Mouse (Mus musculus) stomach, postnatal 0 days (tissue): ENCODE results near the gene Map2k6. TPM values are rescaled to one million over a fixed set of nuclear protein-coding genes. Genes with fewer than 3 reads are reported as not detected.

Source experiments
- ATAC-seq: fragments of 200-750 bp; cut with Nextera tagmentation; 2 replicates; pipeline ENCODE4 v1.8.0; 2017; ENCODE audit not compliant: low FRiP score, low TSS enrichment
- DNase-seq: peaks from one replicate; pipeline ENCODE4 v3.0.0-alpha.2; 2016; ENCODE audit warnings: low spot score
- H3K27ac ChIP-seq: fragments of 300-500 bp; sonication (generic); replicated peaks from 2 replicates; pipeline ENCODE4 v1.5.1; 2014; ENCODE audit warnings: mild to moderate bottlenecking, control low read depth
- H3K27me3 ChIP-seq: fragments of 300-500 bp; sonication (generic); 2 replicates; pipeline ENCODE4 v1.6.1; 2014; ENCODE audit warnings: low read length; ENCODE audit not compliant: control insufficient read depth, insufficient read depth
- H3K36me3 ChIP-seq: fragments of 300-500 bp; sonication (generic); 2 replicates; pipeline ENCODE4 v1.6.1; 2014; ENCODE audit warnings: low read length, mixed read lengths; ENCODE audit not compliant: control insufficient read depth, insufficient read depth
- H3K4me1 ChIP-seq: fragments of 300-500 bp; sonication (generic); replicated peaks from 2 replicates; pipeline ENCODE4 v1.6.1; 2014; ENCODE audit warnings: antibody characterized with exemption; ENCODE audit not compliant: control insufficient read depth, insufficient read depth
- H3K4me2 ChIP-seq: fragments of 300-500 bp; sonication (generic); replicated peaks from 2 replicates; pipeline ENCODE4 v1.6.1; 2014; ENCODE audit warnings: low read depth, mild to moderate bottlenecking, control low read depth, moderate library complexity
- H3K4me3 ChIP-seq: fragments of 300-500 bp; sonication (generic); 2 replicates; pipeline ENCODE4 v1.5.1; 2014; ENCODE audit warnings: low read depth, low read length, control low read depth
- H3K9ac ChIP-seq: fragments of 300-500 bp; sonication (generic); 2 replicates; pipeline ENCODE4 v1.6.1; 2014; ENCODE audit warnings: mild to moderate bottlenecking, low read length, control low read depth, mixed read lengths
- H3K9me3 ChIP-seq: fragments of 300-500 bp; sonication (generic); 2 replicates; pipeline ENCODE4 v1.6.1; 2016; ENCODE audit warnings: low read length; ENCODE audit not compliant: control insufficient read depth
- CTCF ChIP-seq: IDR thresholded peaks from 2 replicates; pipeline ENCODE4 v1.5.1; 2016; ENCODE audit warnings: antibody characterized with exemption, low read depth, mild to moderate bottlenecking, moderate library complexity
- EP300 ChIP-seq: optimal IDR thresholded peaks from 2 replicates; pipeline ENCODE3; 2016; ENCODE audit warnings: antibody characterized with exemption
- WGBS: fragments of 180-500 bp; shearing (Covaris S2); extraction: QIAGEN DNeasy Blood & Tissue Kit; methylation state at CpG from one replicate; pipeline ENCODE4 v1.1.7; 2014; 5-methylcytosine and 5-hydroxymethylcytosine counted together
- polyA plus RNA-seq: library from polyadenylated mRNA; unstranded; fragments of >200 nt; fragmentation: Nextera tagmentation; extraction: Ambion mirVana; gene quantifications from 2 replicates; pipeline ENCODE4 v1.2.1, GENCODE M21; 2015

Gene Map2k6
- polyA plus RNA-seq, 1 experiment from 2014 or later, result 6.0 TPM

- Histone ChIP-seq H3K4me1 (peaks cover 10% of the 10 kb centered on the region), H3K9me3 (no peaks in the 10 kb centered on the region), H3K27me3 (no peaks in the 10 kb centered on the region), H3K4me3 (no peak overlapping the region), H3K4me2 (0 out of 2 replicates have a peak overlapping the region, but pooled peaks have one; percentile 5), H3K36me3 (no peaks in the 10 kb centered on the region; the same call in 1 of the 2 replicates), H3K9ac (no peak overlapping the region), H3K27ac (0 out of 2 replicates have a peak overlapping the region, but pooled peaks have one; percentile 2)
- 22% methylated on average over 15 of the region's 15 CpGs for WGBS
- ATAC-seq, result no peak
- peak; percentile 46 for DNase-seq
- TF ChIP-seq CTCF, result no peak
- TF ChIP-seq EP300, result no peak
Measured at GRCm38 (mm10) chr11:110450091-110450757, 51.3 kb downstream of the Map2k6 start.

GRCm38 (mm10) chr11:110450758-110451121 is 51.8 kb downstream of the Map2k6 start:
- TF ChIP-seq EP300 (no peak), CTCF (no peak)
- Histone ChIP-seq H3K9me3 (no peaks in the 10 kb centered on the region), H3K27ac (no peak overlapping the region), H3K4me2 (no peak overlapping the region), H3K27me3 (no peaks in the 10 kb centered on the region), H3K9ac (no peak overlapping the region), H3K36me3 (no peaks in the 10 kb centered on the region; the same call in 1 of the 2 replicates), H3K4me3 (no peak overlapping the region), H3K4me1 (peaks cover 10% of the 10 kb centered on the region)
- DNase-seq (no peak), ATAC-seq (no peak)
- 53% methylated on average over 4 of the region's 4 CpGs for WGBS

DNA sequence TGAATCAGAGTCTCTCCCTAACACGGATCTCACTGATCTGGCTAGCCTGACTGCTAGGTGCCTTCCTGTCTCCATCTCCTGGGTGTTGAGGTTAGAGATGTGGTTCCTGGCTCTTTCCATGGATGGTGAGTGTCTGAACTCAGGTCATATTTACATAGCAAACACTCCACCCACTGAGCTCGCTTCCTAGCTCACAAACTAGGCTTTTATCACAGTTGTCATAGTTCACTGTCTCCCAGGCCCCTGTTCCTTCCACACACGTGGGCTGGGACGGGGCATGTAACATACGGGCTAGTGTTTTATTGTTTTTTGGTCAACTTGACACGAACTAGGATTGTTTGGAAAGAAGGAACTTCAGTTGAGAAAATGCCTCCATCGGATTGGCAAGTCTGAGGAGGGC is 52.7 kb downstream of the Map2k6 start:
- Histone ChIP-seq H3K9ac (no peak overlapping the region), H3K27ac (no peak overlapping the region), H3K4me2 (no peak overlapping the region), H3K9me3 (no peaks in the 10 kb centered on the region), H3K4me3 (no peak overlapping the region), H3K27me3 (no peaks in the 10 kb centered on the region), H3K4me1 (peaks cover 10% of the 10 kb centered on the region), H3K36me3 (no peaks in the 10 kb centered on the region; the same call in 1 of the 2 replicates)
- WGBS, result 51% methylated on average over 7 of the region's 7 CpGs
- TF ChIP-seq CTCF (no peak), EP300 (no peak)
- DNase-seq, result no peak
- ATAC-seq, result no peak

DNA sequence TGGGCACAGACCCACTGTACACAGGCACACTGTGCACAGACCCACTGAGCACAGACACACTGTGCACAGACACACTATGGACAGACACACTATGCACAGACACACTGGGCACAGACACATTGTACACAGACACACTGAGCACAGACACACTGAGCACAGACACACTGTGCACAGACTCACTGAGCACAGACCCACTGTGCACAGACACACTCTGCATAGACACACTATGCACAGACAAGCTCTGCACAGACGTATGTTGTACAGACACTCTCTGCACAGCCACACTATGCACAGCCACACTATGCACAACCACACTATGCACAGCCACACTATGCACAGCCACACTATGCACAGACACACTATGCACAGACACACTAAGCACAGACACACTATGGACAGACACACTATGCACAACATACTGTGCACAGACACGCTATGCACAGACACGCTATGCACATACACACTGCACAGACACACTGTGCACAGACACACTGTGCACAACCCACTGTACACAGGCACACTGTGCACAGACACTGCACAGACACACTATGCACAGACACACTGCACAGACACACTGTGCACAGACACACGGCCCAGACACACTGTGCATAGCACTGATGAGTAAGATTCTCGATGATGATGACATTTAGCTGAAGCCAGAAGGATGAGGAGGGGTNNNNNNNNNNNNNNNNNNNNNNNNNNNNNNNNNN is 54.7 kb downstream of the Map2k6 start:
- H3K9ac ChIP-seq, result no peak overlapping the region
- H3K4me2 ChIP-seq, result no peak overlapping the region
- no peak for DNase-seq
- no peak for ATAC-seq
- peaks cover 4% of the 10 kb centered on the region for H3K4me1 ChIP-seq
- no peaks in the 10 kb centered on the region for H3K9me3 ChIP-seq
- no peak overlapping the region for H3K27ac ChIP-seq
- 91% methylated on average over 5 of the region's 5 CpGs for WGBS
- no peaks in the 10 kb centered on the region for H3K27me3 ChIP-seq
- no peak overlapping the region for H3K4me3 ChIP-seq
- H3K36me3 ChIP-seq, result no peaks in the 10 kb centered on the region; the same call in 1 of the 2 replicates
- TF ChIP-seq EP300, result no peak
- TF ChIP-seq CTCF, result no peak

- TF ChIP-seq CTCF (no peak), EP300 (no peak)
- Histone ChIP-seq H3K9ac (no peak overlapping the region), H3K27ac (no peak overlapping the region), H3K4me1 (no peaks in the 10 kb centered on the region), H3K36me3 (no peaks in the 10 kb centered on the region; the same call in 1 of the 2 replicates), H3K4me2 (no peak overlapping the region), H3K4me3 (no peak overlapping the region), H3K27me3 (no peaks in the 10 kb centered on the region), H3K9me3 (no peaks in the 10 kb centered on the region)
- 86% methylated on average over 7 of the region's 7 CpGs for WGBS
- ATAC-seq (no peak), DNase-seq (no peak)
Measured at GRCm38 (mm10) chr11:110457441-110457912, 58.6 kb downstream of the Map2k6 start.

- H3K27me3 ChIP-seq, result no peaks in the 10 kb centered on the region
- H3K4me2 ChIP-seq, result no peak overlapping the region
- DNase-seq (no peak), ATAC-seq (no peak)
- no peaks in the 10 kb centered on the region for H3K36me3 ChIP-seq
- WGBS, result 59% methylated on average over 2 of the region's 2 CpGs
- H3K9ac ChIP-seq, result no peak overlapping the region
- no peak for TF ChIP-seq EP300
- no peak for TF ChIP-seq CTCF
- H3K4me1 ChIP-seq, result no peaks in the 10 kb centered on the region
- no peak overlapping the region for H3K4me3 ChIP-seq
- no peaks in the 10 kb centered on the region for H3K9me3 ChIP-seq
- H3K27ac ChIP-seq, result no peak overlapping the region
Measured at GRCm38 (mm10) chr11:110460480-110460879, 61.6 kb downstream of the Map2k6 start.
